Mouse (Mus musculus): ENCODE data around the gene Atoh8.

The Atoh8 gene

DNA sequence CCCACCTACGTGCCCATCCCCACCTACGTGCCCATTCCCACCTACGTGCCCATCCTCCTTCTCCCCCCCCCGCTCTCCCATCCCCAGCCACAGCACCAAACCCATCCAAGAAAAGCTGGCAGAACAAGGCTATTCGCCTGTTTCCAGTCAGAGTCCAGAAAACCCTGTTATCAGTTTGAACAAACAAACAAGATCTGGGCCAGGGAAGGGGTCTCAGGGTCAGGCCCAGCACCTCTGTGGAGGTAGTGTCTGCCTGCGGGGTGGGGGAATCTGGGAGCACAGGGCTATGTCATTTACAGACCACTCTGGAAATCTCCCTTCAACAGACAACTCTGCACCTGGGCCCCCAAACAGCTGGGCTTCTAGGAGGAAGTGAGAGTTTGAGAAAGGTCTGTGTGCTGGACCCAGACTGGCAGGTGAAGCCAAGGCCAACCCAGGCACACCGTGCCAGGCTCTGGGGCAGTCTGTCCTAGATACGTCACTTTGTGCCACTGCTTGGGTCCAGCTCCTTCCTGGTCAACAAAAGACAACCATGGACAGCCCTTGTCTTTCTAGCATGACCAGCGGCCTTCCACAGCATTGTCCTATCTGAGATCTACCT lies 7.6 kb downstream of the Atoh8 start:
- CTCF ChIA-PET, result no interaction called here

DNA sequence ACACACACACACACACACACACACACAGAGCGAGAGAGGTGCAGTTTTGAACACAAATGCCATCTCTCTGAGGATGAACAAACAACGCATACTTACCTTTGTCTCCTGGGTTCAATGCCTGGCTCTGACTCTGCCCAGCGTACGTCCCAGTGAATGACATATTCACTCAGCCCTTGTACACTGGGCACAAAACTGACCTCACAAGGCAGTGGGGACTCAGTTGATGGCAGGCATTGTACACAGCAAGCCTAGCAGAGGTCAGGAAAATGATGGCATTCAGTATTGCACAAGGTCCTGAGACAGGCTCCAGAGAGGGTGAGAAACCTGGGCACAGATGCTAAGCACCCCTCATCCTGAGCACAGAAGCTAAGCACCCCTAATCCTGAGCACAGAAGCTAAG lies 8.4 kb downstream of the Atoh8 start:
- CTCF ChIA-PET, result no interaction called here

DNA sequence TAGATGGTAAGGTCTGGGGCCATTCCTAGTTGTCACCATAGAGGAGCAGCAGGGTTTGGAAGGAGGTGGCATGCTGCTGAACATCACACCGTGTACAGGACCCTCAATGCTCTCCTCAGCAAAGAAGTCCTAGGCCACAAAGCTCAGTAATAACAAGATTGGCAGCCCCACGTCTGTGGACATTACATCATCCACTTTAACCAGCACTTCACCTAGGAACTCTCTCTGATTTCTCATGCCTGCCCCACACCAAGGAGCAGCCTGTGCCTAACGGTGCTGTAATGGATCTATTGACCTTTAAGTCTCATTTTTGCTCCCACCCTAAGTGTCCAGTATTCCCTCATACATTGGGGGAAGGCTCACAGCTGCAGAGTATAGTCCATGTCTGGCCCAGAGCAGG lies 9.7 kb downstream of the Atoh8 start:
- CTCF ChIA-PET, result interaction anchor here (0.6 kb wide), 1 partner anchor 410 kb away, joined by 3 read pairs; no protein-coding TSS in a partner anchor

DNA sequence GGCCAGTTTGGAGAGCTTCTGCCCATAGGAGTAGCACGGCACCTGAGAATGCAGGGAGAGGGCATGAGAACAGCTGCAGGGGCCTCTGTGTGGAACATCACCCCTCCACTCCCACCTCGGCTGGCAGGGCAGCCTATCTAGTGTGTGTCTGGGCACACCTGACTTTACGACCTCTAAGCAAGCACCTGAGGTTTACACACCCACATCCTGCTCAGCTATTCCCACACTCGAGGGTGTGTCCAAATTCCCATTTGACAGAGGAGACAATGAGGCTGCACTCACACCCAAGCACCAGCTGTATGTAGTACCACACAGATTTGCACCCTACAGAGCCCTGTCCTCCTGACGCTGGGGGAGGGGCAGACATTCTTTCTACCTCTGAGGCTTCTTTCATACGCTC lies 11.5 kb downstream of the Atoh8 start:
- CTCF ChIA-PET, result no interaction called here

DNA sequence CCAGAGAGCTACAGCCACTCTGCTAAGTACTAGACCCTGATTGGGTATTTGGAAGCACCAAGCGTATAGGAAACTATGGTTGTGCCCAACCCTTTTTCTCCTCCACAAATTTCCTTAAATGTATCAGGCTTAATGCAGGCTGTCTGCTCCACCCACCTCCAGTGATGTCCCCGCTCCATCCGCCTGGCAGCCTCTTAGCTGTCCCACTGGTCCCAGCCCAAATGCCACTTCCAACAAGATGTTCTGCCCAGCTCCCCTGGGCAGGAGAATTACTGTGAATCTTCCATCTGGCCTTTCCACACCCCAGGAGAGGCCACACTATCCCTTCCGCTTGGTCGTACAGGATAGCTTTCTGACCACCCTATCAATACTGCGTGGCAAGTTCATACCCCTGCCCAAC lies 12.5 kb downstream of the Atoh8 start:
- CTCF ChIA-PET, result no interaction called here

DNA sequence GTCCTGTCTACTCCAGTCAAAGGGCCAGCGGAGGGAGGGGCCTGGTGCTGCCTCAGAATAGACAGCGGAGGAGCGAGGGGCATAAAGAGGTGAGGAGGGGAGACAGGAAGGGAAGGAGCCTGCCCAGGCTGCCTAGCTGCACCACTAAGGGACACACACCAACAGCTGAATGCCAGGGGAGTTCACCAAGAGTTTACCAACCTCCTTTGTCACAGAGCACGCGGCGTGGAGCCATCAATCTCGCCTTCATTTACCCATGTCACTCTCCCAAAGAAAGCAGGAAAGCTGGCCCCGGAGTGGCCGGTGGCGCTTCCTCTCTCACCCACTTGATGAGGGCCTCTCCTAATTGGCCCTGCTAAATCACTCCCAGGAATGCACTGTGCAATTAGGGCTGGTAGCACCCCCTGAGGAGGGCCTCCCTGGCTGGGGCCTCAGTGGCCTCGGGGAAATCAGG lies 13.1 kb downstream of the Atoh8 start:
- CTCF ChIA-PET, result no interaction called here

DNA sequence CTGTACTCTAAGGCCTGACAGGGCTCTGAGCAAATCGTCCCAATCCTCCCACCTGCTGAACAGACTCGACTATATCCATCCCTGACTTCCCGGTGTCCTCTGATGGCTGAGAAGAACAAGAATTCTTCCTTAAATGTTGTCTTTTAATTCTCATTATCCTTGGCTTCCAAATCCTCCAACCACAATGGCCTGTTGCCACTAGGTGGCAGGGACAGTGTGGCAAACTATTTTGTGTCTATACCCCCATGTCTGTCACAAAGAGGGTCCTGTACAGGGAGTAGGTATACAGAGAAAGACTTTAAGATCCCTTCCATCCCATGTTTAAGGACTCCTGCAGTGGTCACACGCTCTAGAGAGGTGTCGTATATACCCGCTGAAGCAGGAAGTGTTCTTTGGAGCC lies 14.1 kb downstream of the Atoh8 start:
- CTCF ChIA-PET, result no interaction called here

DNA sequence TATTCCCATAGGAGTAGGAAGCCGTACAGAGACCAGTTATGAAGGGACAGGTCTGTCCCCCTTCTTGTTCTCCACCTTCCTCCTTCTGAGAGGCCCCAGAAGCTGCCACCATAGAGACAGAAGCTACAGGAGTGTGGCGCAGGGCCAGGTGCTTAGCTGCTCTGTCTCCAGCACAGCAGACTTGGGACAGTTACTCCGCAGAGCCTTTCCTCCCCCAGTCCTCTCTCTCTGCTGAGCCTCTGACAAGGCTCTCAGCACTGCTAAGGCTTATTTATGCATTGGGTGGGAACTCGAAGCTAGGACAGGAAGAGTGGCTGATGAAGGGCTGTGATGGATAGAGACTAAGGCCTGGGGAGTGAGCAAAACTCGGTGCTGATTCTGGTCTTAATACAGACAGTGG lies 15.8 kb downstream of the Atoh8 start:
- CTCF ChIA-PET, result interaction anchor here (0.7 to 0.8 kb wide), 2 partner anchors 14 to 22 kb away, joined by 3 to 4 read pairs; no protein-coding TSS in a partner anchor

DNA sequence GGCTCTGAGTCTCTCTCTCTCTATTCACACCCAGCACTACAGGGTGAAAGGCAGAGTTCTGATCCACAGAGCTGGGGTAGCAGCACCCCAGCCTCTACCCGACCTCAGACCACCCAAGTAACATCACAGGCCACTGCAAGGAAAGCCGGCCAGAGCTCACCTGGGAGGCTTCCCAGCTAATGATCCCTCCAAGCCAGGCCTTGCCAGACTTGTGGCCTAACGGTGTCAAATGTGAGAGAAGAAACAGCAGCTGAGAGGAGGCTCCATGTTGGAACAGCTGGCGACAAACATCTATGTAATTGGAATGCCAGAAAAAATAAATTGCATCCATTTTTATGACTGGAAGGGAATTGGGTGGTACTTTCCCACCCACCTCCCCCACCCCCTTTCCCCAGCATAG lies 17.1 kb downstream of the Atoh8 start:
- CTCF ChIA-PET, result no interaction called here

DNA sequence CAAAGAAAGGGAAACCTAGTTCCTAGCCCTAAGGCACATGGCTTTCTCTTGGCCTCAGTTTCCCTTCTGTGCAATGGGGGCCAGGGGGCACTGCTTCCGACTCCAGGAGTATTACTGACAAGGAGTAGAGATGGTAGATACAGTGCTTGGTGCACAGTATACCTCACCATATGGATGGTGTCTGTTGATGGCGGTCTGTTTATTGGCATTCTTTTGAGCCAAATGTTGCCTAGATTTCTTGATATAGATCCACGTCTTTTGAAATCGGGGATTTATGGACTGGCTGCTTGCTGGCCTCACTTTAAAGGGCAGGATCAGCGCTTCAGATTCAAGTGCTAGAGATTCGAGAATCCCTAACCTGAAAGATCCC lies 18.0 kb downstream of the Atoh8 start:
- CTCF ChIA-PET, result interaction anchor here (0.5 kb wide), 1 partner anchor 37 kb away, joined by 4 read pairs; no protein-coding TSS in a partner anchor

DNA sequence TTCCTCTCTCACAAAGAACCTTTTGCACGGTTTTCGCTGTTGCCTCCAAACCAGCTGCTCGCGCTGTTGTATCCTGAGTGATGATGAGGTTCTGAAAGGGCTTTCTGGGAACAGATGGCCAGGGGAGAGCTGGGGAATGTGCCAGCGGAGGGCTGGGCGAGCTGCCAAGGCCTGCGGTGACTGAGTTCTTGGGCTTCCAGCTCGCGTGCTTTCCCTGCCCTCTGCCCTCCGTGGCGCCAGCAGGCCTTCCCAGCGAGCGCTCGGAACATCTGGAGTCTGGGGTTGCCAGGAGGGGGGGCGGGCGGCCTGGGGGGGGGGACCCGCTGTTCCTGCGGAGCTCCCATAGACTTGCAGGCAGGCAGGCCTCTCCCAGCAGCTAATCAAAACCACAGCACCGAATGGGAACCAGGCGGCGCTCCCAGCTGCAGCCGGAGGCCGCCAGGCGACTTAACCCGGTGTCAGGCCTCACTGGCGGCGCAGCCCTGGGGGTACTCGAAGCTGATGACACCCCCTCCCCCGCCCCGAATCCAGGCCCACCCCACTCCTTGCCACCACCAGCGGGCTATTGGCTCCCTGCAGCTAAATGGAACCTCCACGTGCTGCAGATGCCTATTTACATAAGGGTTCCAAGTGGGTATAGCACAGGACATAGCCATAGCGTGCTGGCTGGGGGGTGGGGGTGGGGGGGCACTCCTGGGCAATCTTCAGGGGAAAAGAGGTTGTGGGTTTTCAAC lies 18.5 kb downstream of the Atoh8 start:
- CTCF ChIA-PET, result no interaction called here

DNA sequence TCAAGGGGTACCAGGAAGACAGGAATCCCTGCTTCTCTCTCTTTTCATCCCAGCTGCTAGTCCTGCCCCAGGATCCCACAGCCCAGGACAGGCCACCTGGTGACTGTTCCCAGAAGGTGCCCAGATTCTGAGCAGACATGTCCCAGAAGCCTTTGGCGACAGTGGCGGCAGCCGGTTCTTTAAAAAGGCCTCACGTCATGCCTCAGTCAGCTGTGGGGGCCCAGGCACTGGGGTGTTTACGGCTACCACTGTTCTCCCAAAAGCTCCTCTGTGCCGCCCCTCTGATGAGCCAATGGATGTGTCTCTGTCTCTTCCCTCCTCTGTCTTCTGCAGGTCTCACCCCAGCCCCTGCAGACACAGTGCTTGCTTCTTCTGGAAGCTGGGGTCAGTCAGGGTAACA lies 19.8 kb downstream of the Atoh8 start:
- CTCF ChIA-PET, result no interaction called here

DNA sequence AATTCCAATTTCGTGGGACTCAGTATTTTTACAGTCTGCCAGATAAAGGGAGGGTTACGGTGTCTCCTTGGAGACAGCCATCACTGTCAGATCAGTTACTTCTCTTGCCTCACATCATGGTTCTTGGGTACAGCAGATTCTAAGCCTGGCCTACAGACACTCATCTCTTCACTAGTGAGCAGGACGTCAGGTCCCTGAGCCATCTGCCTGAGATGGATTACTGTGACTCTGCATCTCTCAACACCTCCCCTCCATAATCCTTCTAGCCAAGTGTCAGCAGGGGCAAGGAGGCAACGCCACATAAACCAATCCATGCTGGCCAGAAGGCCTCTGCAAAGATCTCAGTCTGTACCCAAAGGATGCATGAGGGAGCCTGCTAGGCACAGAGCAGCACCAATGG lies 24.0 kb downstream of the Atoh8 start:
- CTCF ChIA-PET, result no interaction called here

DNA sequence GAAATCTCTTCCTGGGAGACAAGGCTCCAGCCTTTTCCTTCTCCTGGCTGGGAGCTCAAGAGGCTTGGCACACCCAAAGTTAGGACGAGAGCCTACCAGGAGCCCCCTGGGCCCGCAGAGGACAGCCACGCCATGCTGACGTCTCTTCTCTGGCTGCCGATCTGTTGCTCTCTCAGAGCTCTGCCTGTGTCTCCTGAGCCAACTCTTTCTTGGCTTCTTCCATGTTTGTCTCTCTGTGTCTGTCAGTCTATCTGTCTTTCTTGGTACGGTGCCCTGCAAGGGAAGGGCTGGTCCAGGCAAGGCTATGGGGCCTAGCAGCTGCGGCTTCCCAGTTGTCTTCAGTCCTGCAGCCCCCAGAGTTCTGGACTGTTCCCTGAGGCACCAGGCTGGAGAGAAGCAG lies 24.6 kb downstream of the Atoh8 start:
- CTCF ChIA-PET, result no interaction called here

DNA sequence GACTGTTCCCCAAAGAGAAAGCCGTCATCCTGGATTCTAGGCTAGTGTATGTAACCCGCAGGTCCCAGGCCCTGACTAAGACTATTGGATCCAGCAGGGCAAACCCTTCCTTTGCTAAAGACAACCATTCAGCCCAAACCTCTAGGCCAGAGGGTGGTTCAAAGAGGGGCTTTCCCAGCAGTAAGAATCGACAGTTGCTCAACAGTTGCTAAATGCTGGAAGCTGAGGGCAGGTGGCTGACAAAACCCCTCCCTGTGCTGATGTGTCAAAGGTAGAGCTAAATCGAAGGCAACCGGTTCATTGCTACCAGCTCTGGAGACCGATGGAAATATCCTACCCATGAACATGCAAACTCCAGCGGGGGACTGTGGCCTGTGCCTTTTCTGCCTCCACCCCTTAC lies 25.6 kb downstream of the Atoh8 start:
- CTCF ChIA-PET, result no interaction called here

DNA sequence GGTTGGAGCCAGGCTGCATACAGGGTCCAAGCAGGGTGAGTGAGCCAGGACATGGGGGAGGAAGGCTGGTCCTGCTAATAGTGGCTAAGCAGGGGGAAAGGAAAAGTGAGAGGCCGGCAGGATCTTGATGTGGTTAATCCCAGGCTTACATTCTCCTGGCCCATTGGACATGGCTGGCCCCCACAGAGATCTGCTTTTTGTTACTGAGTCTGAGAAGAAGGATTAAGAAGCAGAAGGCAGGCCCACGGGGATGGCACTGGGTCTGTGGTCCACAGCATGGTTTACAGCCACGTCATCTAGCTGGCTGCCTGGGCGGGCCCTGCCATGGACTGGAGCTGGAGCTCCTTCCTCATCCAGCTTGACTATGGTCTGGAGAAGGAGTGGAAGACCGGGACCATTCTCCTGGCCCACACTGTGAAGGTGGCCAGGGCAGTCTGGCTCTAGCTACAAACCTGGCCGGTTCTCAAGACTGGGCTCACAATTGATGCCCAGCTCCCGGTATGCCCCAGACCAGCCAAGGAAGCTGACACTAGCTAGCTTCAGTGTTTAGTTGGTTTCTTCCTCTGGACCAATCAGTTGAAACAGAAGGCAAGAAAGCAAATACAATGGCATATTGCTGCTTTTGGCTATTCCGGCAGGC lies 26.9 kb downstream of the Atoh8 start:
- CTCF ChIA-PET, result no interaction called here

DNA sequence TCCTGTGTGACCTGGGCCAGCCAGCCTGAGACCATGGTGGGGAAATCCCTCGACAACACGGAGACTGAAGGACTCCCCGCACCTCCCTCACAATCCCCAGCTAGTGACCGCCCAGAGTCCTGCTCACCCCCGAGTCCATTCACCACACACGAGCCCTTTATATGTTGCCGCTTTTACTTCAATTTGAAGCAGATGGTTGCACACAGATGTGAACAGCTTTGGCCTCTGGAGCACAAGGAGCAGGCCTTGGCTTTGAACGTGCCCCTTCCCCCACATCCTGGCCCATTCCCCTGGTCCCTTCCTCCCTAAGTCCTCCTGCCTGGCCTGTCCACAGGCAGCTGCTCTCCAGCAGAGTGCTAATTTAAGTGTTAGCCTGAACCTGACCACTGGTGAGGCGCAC lies 29.4 kb downstream of the Atoh8 start:
- CTCF ChIA-PET, result no interaction called here

DNA sequence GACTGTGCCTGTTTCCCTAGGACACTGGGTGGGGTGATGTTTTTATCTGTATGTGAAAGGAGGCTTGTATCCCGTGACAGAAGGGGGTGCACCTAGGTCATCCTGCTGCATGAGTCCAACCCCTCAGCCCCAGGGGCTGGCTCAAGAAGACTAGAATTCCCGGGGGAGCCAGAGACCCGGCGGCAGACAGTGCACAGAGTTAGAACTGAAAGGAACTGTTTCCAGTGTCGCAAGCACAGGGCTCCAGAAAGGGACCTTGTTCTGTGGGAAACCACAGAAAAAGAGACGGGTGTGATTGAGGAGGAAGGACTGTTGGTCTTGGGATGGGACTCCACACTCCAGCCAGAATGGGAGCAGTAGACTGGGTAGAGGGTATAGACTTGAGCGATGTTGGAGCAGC lies 30.5 kb downstream of the Atoh8 start:
- CTCF ChIA-PET, result no interaction called here

DNA sequence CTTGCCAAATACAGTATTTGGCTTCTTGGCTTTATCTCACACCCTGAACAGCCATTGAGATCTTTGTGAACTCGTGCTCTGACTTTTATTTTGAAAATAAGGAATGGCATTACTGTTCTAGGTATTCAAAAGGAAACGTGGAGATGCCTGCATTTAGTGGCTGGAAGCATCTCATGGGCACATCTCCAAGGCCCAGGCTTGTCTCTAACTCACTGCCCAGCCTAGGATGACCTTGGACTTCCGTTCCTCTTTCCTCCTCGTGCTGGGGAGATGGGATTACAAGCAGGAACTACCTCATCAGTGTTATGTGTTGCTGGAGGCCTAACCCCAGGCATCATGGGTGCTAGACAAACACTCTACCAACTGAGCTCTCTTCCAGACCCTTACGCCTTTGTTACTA lies 32.1 kb downstream of the Atoh8 start:
- CTCF ChIA-PET, result no interaction called here

DNA sequence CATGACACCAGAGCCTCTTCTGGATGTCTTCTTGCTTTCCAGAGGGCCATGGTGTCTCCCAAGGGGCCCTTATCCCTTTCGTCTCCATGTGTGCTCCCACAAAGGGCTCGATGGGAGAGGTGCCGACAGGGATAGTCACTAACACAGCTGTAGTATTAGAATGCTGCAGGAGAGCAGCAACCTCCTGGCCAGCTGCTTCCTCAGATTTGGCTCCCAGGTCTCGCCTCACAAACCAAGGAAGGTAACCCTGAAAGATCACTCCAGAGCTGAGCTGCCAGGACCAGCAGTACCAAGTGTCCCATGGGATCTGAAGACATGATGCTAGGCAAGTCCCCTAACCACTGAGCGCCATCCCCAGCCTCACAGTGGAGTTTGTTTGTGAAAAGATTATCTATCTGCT lies 32.6 kb downstream of the Atoh8 start:
- CTCF ChIA-PET, result no interaction called here

DNA sequence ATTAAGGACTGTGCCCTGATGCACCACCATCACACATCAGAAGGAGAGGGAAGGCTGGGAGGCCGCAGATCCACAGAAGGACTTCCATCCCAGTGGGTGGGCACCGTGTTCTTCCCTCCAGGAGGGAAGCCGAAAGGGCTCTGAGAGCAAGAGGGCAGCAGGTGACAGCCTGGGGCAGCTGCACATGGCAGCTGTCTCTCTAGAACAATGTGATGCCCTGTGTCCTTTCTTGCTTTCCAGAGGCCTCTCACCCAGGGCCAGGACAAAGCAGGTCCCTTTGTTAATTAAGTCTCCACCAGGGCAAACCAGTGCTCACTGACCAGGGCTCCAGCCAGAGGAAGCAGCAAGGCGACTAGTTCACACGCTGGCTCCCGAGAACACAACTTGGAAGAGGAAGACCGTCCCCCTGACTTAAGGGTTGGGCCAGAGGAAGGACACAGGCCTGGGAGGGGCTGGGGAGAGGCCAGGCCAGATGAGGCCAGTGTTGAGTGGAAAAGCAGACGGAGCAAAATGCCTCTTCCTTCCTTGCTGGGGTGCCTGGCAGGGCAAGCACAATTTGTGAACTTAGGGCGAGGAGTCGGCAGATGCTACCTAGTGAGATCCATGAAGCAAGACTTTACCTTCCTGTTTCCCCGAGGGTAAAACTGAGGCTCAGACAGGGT lies 34.7 kb downstream of the Atoh8 start:
- CTCF ChIA-PET, result no interaction called here

DNA sequence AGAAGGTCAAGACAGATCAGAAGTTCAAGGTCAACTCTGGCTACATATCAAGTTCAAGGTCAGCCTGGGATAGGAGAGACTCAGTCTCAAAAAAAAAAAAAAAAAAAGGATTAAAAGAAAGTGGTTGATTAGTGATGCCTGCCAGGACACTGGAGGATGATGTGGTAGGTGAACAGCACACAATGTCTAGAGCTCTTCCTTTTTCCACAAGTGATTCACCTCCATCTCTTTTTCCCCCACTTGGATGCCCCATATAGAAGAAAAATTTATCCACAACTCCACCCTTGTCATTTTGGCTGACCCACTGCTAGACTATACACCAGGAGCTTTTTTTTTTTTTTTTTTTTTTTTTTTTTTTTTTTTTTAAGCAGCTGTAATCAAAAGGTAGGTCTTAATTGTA lies 37.9 kb downstream of the Atoh8 start:
- CTCF ChIA-PET, result interaction anchor here (0.5 to 1.1 kb wide), 2 partner anchors 10 to 22 kb away, joined by 4 to 6 read pairs; no protein-coding TSS in a partner anchor

DNA sequence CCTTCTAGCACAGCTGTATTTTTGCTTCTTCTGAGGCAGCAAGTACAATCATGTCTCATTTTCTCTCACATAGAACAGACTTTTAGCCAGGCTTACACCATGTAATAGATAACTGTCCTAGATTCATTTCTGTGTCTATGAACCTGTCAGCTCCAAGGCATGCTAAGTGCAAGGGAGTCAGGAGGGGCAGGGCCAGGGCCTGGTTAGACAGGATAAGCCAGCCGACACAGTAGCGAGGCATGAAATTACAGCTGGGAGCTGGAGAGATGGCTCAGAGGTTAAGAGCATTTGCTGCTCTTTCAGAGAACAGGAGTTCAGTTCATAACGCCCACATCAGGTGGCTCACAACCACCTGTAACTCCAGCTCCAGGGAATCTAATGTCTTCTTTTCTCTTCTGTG lies 38.7 kb downstream of the Atoh8 start:
- CTCF ChIA-PET, result interaction anchor here (0.7 kb wide), 1 partner anchor 453 kb away, joined by 3 read pairs; no protein-coding TSS in a partner anchor

Data from spleen, embryonic (tissue).